Mouse (Mus musculus) E14TG2a.4 (cell line): ENCODE data around the gene Cntnap1.

Experiments
- H3K27me3 ChIP-seq: 2 replicates; pipeline ENCODE4 v1.6.1; 2014; ENCODE audit warnings: low read length, control low read depth; ENCODE audit not compliant: insufficient read depth
- H3K36me3 ChIP-seq: 2 replicates; pipeline ENCODE4 v1.6.1; 2014; ENCODE audit warnings: low read length, control low read depth; ENCODE audit not compliant: insufficient read depth
- H3K4me1 ChIP-seq: replicated peaks from 2 replicates; pipeline ENCODE4 v1.6.1; 2014; ENCODE audit warnings: low read depth, low read length, control low read depth
- H3K4me3 ChIP-seq: replicated peaks from 2 replicates; pipeline ENCODE4 v1.5.1; 2014; ENCODE audit warnings: mild to moderate bottlenecking, low read length
- H3K9me3 ChIP-seq: 2 replicates; pipeline ENCODE4 v1.6.1; 2014; ENCODE audit warnings: low read length, control low read depth
- CTCF ChIP-seq: conservative IDR thresholded peaks from 2 replicates; pipeline ENCODE4 v1.5.1; 2014; ENCODE audit warnings: low read length
- NANOG ChIP-seq: IDR thresholded peaks from 2 replicates; pipeline ENCODE4 v1.6.1; 2014; ENCODE audit warnings: borderline replicate concordance, low read length, mixed read lengths
- POU5F1 ChIP-seq: IDR thresholded peaks from 2 replicates; pipeline ENCODE4 v1.6.1; 2014; ENCODE audit warnings: low read length, borderline replicate concordance

Gene Cntnap1

GRCm38 (mm10) chr11:101187541-101187940 lies 17.2 kb downstream of the Cntnap1 start:
- no peak overlapping the region for H3K4me3 ChIP-seq
- H3K27me3 ChIP-seq, result peaks cover 22% of the 10 kb centered on the region
- H3K9me3 ChIP-seq, result no peaks in the 10 kb centered on the region
- TF ChIP-seq NANOG (no peak), POU5F1 (no peak), CTCF (no peak)
- peaks cover 43% of the 10 kb centered on the region for H3K4me1 ChIP-seq
- H3K36me3 ChIP-seq, result peaks cover 7% of the 10 kb centered on the region

GRCm38 (mm10) chr11:101188166-101188805 lies 18.0 kb downstream of the Cntnap1 start:
- TF ChIP-seq POU5F1 (no peak), NANOG (no peak), CTCF (no peak)
- H3K4me3 ChIP-seq, result no peak overlapping the region
- H3K36me3 ChIP-seq, result peaks cover 15% of the 10 kb centered on the region
- H3K9me3 ChIP-seq, result no peaks in the 10 kb centered on the region
- peaks cover 43% of the 10 kb centered on the region for H3K4me1 ChIP-seq
- peaks cover 15% of the 10 kb centered on the region for H3K27me3 ChIP-seq

GRCm38 (mm10) chr11:101189495-101190180 lies 19.3 kb downstream of the Cntnap1 start:
- Histone ChIP-seq H3K9me3 (no peaks in the 10 kb centered on the region), H3K4me1 (peaks cover 43% of the 10 kb centered on the region), H3K36me3 (peaks cover 28% of the 10 kb centered on the region), H3K27me3 (peaks cover 7% of the 10 kb centered on the region), H3K4me3 (0 out of 2 replicates have a peak overlapping the region, but pooled peaks have one; percentile 4)
- no peak for TF ChIP-seq CTCF
- no peak for TF ChIP-seq POU5F1
- no peak for TF ChIP-seq NANOG

- peaks cover 43% of the 10 kb centered on the region for H3K4me1 ChIP-seq
- no peaks in the 10 kb centered on the region for H3K9me3 ChIP-seq
- H3K4me3 ChIP-seq, result 0 out of 2 replicates have a peak overlapping the region, but pooled peaks have one; percentile 4
- TF ChIP-seq NANOG, result no peak
- no peak for TF ChIP-seq CTCF
- no peak for TF ChIP-seq POU5F1
- peaks cover 34% of the 10 kb centered on the region for H3K36me3 ChIP-seq
- 0 out of 2 replicates have a peak, but pooled peaks cover under 1% of the 10 kb centered on the region for H3K27me3 ChIP-seq
Measured at GRCm38 (mm10) chr11:101190181-101190912, 20.0 kb downstream of the Cntnap1 start.

- Histone ChIP-seq H3K36me3 (peaks cover 43% of the 10 kb centered on the region), H3K4me1 (peaks cover 43% of the 10 kb centered on the region), H3K9me3 (no peaks in the 10 kb centered on the region), H3K4me3 (peak overlapping the region; percentile 10; the same call in 1 of the 2 replicates), H3K27me3 (no peaks in the 10 kb centered on the region)
- TF ChIP-seq POU5F1, result no peak
- no peak for TF ChIP-seq CTCF
- TF ChIP-seq NANOG, result no peak
Measured at GRCm38 (mm10) chr11:101190913-101191907, 20.9 kb downstream of the Cntnap1 start.

- Histone ChIP-seq H3K9me3 (no peaks in the 10 kb centered on the region), H3K4me1 (peaks cover 43% of the 10 kb centered on the region), H3K27me3 (no peaks in the 10 kb centered on the region), H3K4me3 (no peak overlapping the region), H3K36me3 (peaks cover 51% of the 10 kb centered on the region)
- TF ChIP-seq NANOG (no peak), POU5F1 (no peak), CTCF (no peak)
Measured at GRCm38 (mm10) chr11:101191919-101192470, 21.7 kb downstream of the Cntnap1 start.

GRCm38 (mm10) chr11:101192646-101193045 lies 22.3 kb downstream of the Cntnap1 start:
- no peaks in the 10 kb centered on the region for H3K9me3 ChIP-seq
- no peak overlapping the region for H3K4me3 ChIP-seq
- no peaks in the 10 kb centered on the region for H3K27me3 ChIP-seq
- peaks cover 55% of the 10 kb centered on the region for H3K36me3 ChIP-seq
- peaks cover 48% of the 10 kb centered on the region for H3K4me1 ChIP-seq
- no peak for TF ChIP-seq NANOG
- no peak for TF ChIP-seq CTCF
- no peak for TF ChIP-seq POU5F1
